Mouse (Mus musculus) kidney, adult 2 months (tissue): ENCODE measurements around the gene Kdm8. TPM values are rescaled to one million over a fixed set of nuclear protein-coding genes. Genes with fewer than 3 reads are reported as not detected.

Experiments
- DNase-seq: peaks from one replicate; pipeline ENCODE4 v3.0.0; 2021
- H3K27ac ChIP-seq: fragments of 200-500 bp; 2 replicates; pipeline ENCODE4 v1.5.1; 2012; ENCODE audit warnings: low read depth, low read length, control low read depth, inconsistent platforms; ENCODE audit not compliant: insufficient read depth
- H3K27me3 ChIP-seq: fragments of 200-500 bp; replicated peaks from 2 replicates; pipeline ENCODE4 v1.6.1; 2012; ENCODE audit warnings: mild to moderate bottlenecking, moderate library complexity, low read length, inconsistent platforms; ENCODE audit not compliant: control insufficient read depth, insufficient read depth
- H3K36me3 ChIP-seq: fragments of 200-500 bp; 2 replicates; pipeline ENCODE4 v1.6.1; 2012; ENCODE audit warnings: mild to moderate bottlenecking, moderate library complexity, low read length, inconsistent platforms; ENCODE audit not compliant: control insufficient read depth, insufficient read depth
- H3K4me1 ChIP-seq: fragments of 200-500 bp; 2 replicates; pipeline ENCODE4 v1.6.1; 2011; ENCODE audit warnings: low read length; ENCODE audit not compliant: control insufficient read depth, insufficient read depth
- H3K4me3 ChIP-seq: fragments of 200-500 bp; 2 replicates; pipeline ENCODE4 v1.5.1; 2011; ENCODE audit warnings: mild to moderate bottlenecking, low read depth, low read length, control low read depth; ENCODE audit not compliant: insufficient read depth
- CTCF ChIP-seq: fragments of 200-500 bp; conservative IDR thresholded peaks from 2 replicates; pipeline ENCODE4 v1.5.1; 2011; ENCODE audit warnings: low read depth, mild to moderate bottlenecking, control low read depth, low read length, moderate library complexity, mixed read lengths; ENCODE audit not compliant: insufficient read depth, insufficient read length
- POLR2A ChIP-seq: fragments of 200-500 bp; IDR thresholded peaks from one replicate; pipeline ENCODE4 v1.6.1; 2011; ENCODE audit warnings: low read depth, low read length, control low read depth
- WGBS: fragments of 180-500 bp; shearing (Covaris S2); methylation state at CpG from one replicate; pipeline ENCODE4 v1.1.7; 2018; 5-methylcytosine and 5-hydroxymethylcytosine counted together
- polyA plus RNA-seq: library from polyadenylated mRNA; depleted of rRNA; stranded (reverse); fragments of >200 nt; gene quantifications from 2 replicates; pipeline ENCODE4 v1.2.3, GENCODE M21; 2012

The Kdm8 gene
- polyA plus RNA-seq, 1 experiment: 3.2 TPM

DNA sequence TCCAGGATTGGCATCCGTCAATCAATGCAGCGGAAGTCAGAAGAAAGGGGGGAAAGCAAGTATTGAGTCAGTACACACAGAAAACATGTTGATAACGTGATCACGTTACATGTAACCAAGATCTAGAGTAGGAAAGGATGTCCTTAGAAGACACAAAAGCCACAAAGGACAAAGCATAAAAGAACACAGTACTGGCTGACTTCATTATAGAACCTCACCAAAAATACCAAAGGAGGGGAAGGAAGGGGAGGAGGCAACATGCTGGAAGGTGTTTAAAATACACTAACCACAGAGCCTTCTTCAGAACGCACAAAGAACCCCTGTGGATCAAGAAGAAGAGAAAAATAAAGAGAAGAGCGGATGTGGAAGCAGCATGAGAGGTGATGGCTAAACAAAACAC, 44.2 kb downstream of the Kdm8 start:
- TF ChIP-seq CTCF: no peak
- no peak for TF ChIP-seq POLR2A
- no peaks in the 10 kb centered on the region; the same call in 1 of the 2 replicates for H3K36me3 ChIP-seq
- no peaks in the 10 kb centered on the region for H3K27me3 ChIP-seq
- WGBS: 90% methylated on average over 6 of the region's 6 CpGs
- no peak for DNase-seq
- no peaks in the 10 kb centered on the region for H3K4me1 ChIP-seq
- H3K27ac ChIP-seq: no peak overlapping the region
- no peak overlapping the region for H3K4me3 ChIP-seq

DNA sequence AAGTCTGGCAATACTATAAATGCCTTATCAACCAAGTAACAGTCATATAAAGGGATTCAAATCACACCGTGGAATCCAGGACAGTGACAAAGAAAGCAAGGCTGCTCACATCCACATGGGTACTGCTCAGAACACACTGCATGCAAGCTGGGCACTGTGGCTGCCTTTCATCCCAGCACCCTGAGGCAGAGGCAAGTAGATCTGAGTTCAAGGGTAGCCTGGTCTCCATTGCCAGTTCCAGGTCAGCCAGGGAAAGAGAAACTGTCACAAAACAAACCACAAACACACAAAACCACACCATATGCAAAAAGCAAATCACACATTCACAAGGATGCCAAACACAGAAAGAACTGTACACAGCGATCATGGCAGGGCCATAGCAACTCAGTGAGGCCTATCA, 45.2 kb downstream of the Kdm8 start:
- Histone ChIP-seq H3K27ac (no peak overlapping the region), H3K36me3 (no peaks in the 10 kb centered on the region), H3K4me3 (no peak overlapping the region), H3K4me1 (no peaks in the 10 kb centered on the region), H3K27me3 (no peaks in the 10 kb centered on the region)
- 82% methylated on average over 2 of the region's 2 CpGs for WGBS
- TF ChIP-seq POLR2A (no peak), CTCF (no peak)
- DNase-seq: no peak

DNA sequence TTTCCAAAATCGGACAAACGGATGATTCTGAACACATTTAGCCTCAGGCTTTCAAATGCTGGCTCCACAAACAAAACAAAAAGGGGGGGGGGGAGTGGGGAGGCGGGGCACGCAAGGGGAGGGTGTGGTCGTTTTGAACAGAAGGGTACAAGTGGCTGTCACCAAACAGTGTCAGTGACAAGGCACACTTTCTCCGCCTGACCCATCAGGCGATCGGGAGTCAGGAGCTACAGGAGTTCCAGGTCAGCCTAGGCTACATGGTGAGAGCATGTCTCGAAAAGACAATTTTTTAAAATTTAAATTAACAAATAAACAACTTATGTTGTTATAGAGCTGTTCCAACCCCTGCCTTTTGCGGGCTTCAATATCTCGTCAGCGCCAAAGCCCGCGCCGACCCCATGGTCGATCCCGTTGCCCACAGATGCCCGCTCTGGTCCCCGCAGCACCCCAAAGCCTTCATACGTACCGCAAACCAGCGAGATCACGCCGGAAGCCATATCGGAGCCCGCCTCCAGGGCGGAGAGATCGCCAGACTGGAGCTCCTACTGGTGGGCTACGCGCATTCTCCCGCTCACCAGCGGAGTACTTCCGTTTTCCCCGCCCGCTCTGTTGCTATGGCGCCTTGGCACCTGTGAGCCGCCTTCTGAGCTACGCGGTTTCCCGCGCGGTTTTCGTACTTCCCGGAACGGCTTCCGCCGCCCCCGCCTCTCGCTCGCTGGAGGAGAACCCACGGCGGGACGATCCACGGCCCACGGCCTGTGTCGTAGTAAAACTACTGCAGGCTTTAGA, 46.7 kb downstream of the Kdm8 start, which contains the start of gene Nsmce1:
Gene Nsmce1 (minus strand): TSS at position 650 of the 789 bp plus-strand sequence.
- Histone ChIP-seq H3K27me3 (no peaks in the 10 kb centered on the region), H3K27ac (peak within 1 kb of the TSS; percentile 77), H3K4me1 (no peaks in the 10 kb centered on the region), H3K36me3 (no peaks in the 10 kb centered on the region), H3K4me3 (peak within 1 kb of the TSS; percentile 94)
- peak; percentile 97 for DNase-seq
- TF ChIP-seq POLR2A: no peak
- peak; percentile 30 for TF ChIP-seq CTCF
- under 1% methylated on average over 56 of the region's 56 CpGs for WGBS

DNA sequence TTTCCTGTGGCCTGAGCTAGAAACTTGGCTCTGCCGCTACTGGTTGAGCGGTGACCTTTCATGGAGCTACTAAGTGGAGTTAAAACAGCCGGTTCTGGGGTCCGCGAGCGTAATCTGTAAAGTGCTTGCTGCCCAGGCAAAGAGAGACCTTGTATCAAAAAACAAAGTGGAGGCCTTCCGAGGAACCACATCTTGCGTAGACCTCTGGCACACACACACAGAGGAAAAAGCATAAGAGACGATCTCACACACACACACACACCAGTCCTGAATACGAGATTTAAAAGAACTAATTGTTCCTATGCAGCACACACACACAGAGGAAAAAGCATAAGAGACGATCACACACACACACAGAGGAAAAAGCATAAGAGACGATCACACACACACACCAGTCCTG, 47.3 kb downstream of the Kdm8 start:
- Histone ChIP-seq H3K4me1 (no peaks in the 10 kb centered on the region), H3K27me3 (no peaks in the 10 kb centered on the region), H3K36me3 (no peaks in the 10 kb centered on the region), H3K27ac (peak overlapping the region; percentile 77), H3K4me3 (peak overlapping the region; percentile 94)
- TF ChIP-seq CTCF (no peak), POLR2A (no peak)
- 19% methylated on average over 12 of the region's 12 CpGs for WGBS
- no peak for DNase-seq

DNA sequence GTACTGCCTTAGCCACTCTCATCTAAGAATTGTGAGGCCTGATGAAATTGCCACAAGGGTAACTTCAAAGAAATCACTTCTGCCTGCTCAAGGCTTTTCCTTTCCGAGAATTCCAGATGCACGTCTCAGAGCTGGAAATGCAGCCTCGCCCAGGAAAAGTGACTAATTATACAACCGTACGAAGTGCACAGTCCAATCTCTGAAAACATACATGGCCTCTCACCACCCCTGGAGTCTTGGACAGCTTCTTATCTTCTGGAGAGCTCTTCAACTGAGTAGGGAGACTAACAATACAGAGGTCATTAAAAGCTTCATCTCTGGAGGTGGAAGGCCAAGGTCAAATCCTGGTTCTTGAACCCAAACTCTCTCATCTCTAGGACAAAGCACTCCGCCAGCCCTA, 48.1 kb downstream of the Kdm8 start:
- TF ChIP-seq POLR2A (no peak), CTCF (no peak)
- H3K36me3 ChIP-seq: no peaks in the 10 kb centered on the region
- no peak overlapping the region for H3K27ac ChIP-seq
- WGBS: 83% methylated on average over 6 of the region's 6 CpGs
- no peaks in the 10 kb centered on the region for H3K4me1 ChIP-seq
- no peaks in the 10 kb centered on the region for H3K27me3 ChIP-seq
- no peak for DNase-seq
- H3K4me3 ChIP-seq: no peak overlapping the region

DNA sequence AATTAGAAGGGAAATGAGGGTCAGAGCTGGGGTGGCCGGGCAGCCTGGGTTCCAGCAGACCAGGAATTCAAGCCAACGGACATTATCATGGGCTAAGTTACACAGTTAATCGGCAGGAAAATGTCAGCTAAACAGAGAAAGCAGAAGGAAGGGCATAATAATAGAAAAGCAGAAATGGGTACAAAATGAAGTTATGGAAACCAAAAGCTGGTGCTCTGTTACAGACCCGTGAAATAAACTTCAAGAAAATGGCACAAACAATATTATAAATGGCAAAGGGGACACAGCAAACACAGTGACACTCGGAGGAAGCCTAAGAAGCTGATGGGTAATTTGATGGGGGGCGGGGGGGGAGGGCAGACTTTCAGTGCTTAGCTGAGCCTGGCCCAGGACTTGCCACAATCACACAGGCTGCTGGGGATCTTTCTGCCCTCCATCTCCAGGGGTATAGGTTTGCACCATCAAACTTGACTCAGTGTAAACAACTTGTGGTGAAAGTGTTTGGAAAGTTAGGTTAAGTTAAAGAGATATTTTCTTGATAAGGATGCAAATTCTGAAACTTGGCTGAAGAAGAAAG, 51.5 kb downstream of the Kdm8 start:
- no peak overlapping the region for H3K27ac ChIP-seq
- no peak overlapping the region for H3K4me3 ChIP-seq
- H3K27me3 ChIP-seq: no peaks in the 10 kb centered on the region
- TF ChIP-seq POLR2A: no peak
- no peak for TF ChIP-seq CTCF
- no peaks in the 10 kb centered on the region for H3K4me1 ChIP-seq
- no peak for DNase-seq
- H3K36me3 ChIP-seq: no peaks in the 10 kb centered on the region
- 73% methylated on average over 6 of the region's 6 CpGs for WGBS
